Mouse (Mus musculus) embryo, embryonic 11 days (tissue): ENCODE measurements around the gene Arhgef3.
A peak's percentile ranks its signal among the peaks of the same experiment; 100 is the strongest.

Experiments
- DNase-seq: peaks from one replicate; pipeline ENCODE4 v3.0.0-alpha.2; 2015

Gene Arhgef3

GRCm38 (mm10) chr14:27114362-27115274 lies at the start of gene Arhgef3:
TSS of gene Arhgef3 (plus strand) at chr14:27114899.
- DNase-seq, result peak; percentile 74

GRCm38 (mm10) chr14:27066171-27066929 lies 48.3 kb upstream of the Arhgef3 start:
- DNase-seq, result peak; percentile 91

GRCm38 (mm10) chr14:27067866-27068271 lies 46.8 kb upstream of the Arhgef3 start:
- peak; percentile 83 for DNase-seq

- peak; percentile 58 for DNase-seq
These were observed 45.1 kb upstream of the Arhgef3 start for GRCm38 (mm10) chr14:27069434-27070097.

- DNase-seq, result no peak
These were observed 44.6 kb upstream of the Arhgef3 start for GRCm38 (mm10) chr14:27070128-27070527.

GRCm38 (mm10) chr14:27070758-27071157 lies 43.9 kb upstream of the Arhgef3 start:
- peak; percentile 37 for DNase-seq

GRCm38 (mm10) chr14:27071985-27072384 lies 42.7 kb upstream of the Arhgef3 start:
- peak; percentile 58 for DNase-seq

GRCm38 (mm10) chr14:27075084-27075483 lies 39.6 kb upstream of the Arhgef3 start:
- no peak for DNase-seq

- DNase-seq, result no peak
These were observed 38.7 kb upstream of the Arhgef3 start for GRCm38 (mm10) chr14:27075909-27076521.

GRCm38 (mm10) chr14:27076522-27076920 lies 38.2 kb upstream of the Arhgef3 start:
- no peak for DNase-seq

- DNase-seq, result no peak
These were observed 33.0 kb upstream of the Arhgef3 start for GRCm38 (mm10) chr14:27081536-27082275.

- DNase-seq, result no peak
These were observed 29.2 kb upstream of the Arhgef3 start for GRCm38 (mm10) chr14:27085471-27085870.

GRCm38 (mm10) chr14:27085999-27086398 lies 28.7 kb upstream of the Arhgef3 start:
- DNase-seq, result no peak

- no peak for DNase-seq
These were observed 20.5 kb upstream of the Arhgef3 start for GRCm38 (mm10) chr14:27094247-27094646.

- DNase-seq, result no peak
These were observed 18.6 kb upstream of the Arhgef3 start for GRCm38 (mm10) chr14:27096133-27096532.

GRCm38 (mm10) chr14:27096779-27097178 lies 17.9 kb upstream of the Arhgef3 start:
- peak; percentile 88 for DNase-seq

GRCm38 (mm10) chr14:27101735-27102134 lies 13.0 kb upstream of the Arhgef3 start:
- no peak for DNase-seq

GRCm38 (mm10) chr14:27102720-27103119 lies 12.0 kb upstream of the Arhgef3 start:
- DNase-seq, result no peak

GRCm38 (mm10) chr14:27105731-27106457 lies 8.8 kb upstream of the Arhgef3 start:
- no peak for DNase-seq

- no peak for DNase-seq
These were observed 5.8 kb upstream of the Arhgef3 start for GRCm38 (mm10) chr14:27108748-27109504.

- no peak for DNase-seq
These were observed 569 bp downstream of the Arhgef3 start for GRCm38 (mm10) chr14:27115275-27115660.
